Mouse (Mus musculus) thymus, adult 2 months (tissue): ENCODE measurements around the gene Fam24b. TPM values are rescaled to one million over a fixed set of nuclear protein-coding genes. Genes with fewer than 3 reads are reported as not detected.

Source experiments
- DNase-seq: peaks from one replicate; pipeline ENCODE4 v3.0.0; 2021
- H3K27ac ChIP-seq: fragments of 200-500 bp; 2 replicates; pipeline ENCODE4 v1.5.1; 2012; ENCODE audit warnings: low read length, control low read depth; ENCODE audit not compliant: control insufficient read depth, insufficient read depth
- H3K27me3 ChIP-seq: fragments of 200-500 bp; 2 replicates; pipeline ENCODE4 v1.6.1; 2012; ENCODE audit warnings: mild to moderate bottlenecking, low read length, moderate library complexity, mixed read lengths; ENCODE audit not compliant: control insufficient read depth, insufficient read depth
- H3K36me3 ChIP-seq: fragments of 200-500 bp; 2 replicates; pipeline ENCODE4 v1.6.1; 2012; ENCODE audit warnings: mild to moderate bottlenecking, low read length, moderate library complexity; ENCODE audit not compliant: control insufficient read depth, insufficient read depth
- H3K4me1 ChIP-seq: fragments of 200-500 bp; replicated peaks from 2 replicates; pipeline ENCODE4 v1.6.1; 2012; ENCODE audit warnings: low read length; ENCODE audit not compliant: control insufficient read depth, insufficient read depth
- H3K4me3 ChIP-seq: fragments of 200-500 bp; 2 replicates; pipeline ENCODE4 v1.5.1; 2012; ENCODE audit warnings: mild to moderate bottlenecking, low read length, control low read depth, moderate library complexity; ENCODE audit not compliant: control insufficient read depth, insufficient read depth
- CTCF ChIP-seq: fragments of 200-500 bp; IDR thresholded peaks from 2 replicates; pipeline ENCODE4 v1.5.1; 2012; ENCODE audit warnings: mild to moderate bottlenecking, control low read depth, low read length, moderate library complexity, borderline replicate concordance; ENCODE audit not compliant: control insufficient read depth, poor library complexity, insufficient read depth; ENCODE audit errors: extremely low read depth
- POLR2A ChIP-seq: fragments of 200-500 bp; IDR thresholded peaks from 2 replicates; pipeline ENCODE4 v1.6.1; 2012; ENCODE audit warnings: mild to moderate bottlenecking, low read length, control low read depth, moderate library complexity; ENCODE audit not compliant: control insufficient read depth, poor library complexity, insufficient read depth; ENCODE audit errors: extremely low read depth
- WGBS: fragments of 180-500 bp; shearing (Covaris S2); methylation state at CpG from one replicate; pipeline ENCODE4 v1.1.7; 2018; 5-methylcytosine and 5-hydroxymethylcytosine counted together
- polyA plus RNA-seq: library from polyadenylated mRNA; depleted of rRNA; stranded (reverse); fragments of >200 nt; gene quantifications from 2 replicates; pipeline ENCODE4 v1.2.3, GENCODE M21; 2012; rRNA removed

The Fam24b gene
- polyA plus RNA-seq, 1 experiment: 0.38 TPM

- no peak within 1 kb of the TSS for H3K27ac ChIP-seq
- no peaks in the 10 kb centered on the region for H3K4me1 ChIP-seq
- 90% methylated on average over 2 of the region's 2 CpGs for WGBS
- no peak for DNase-seq
- no peak for TF ChIP-seq CTCF
- no peak for TF ChIP-seq POLR2A
- H3K36me3 ChIP-seq: no peaks in the 10 kb centered on the region
- H3K27me3 ChIP-seq: no peaks in the 10 kb centered on the region
- no peak within 1 kb of the TSS for H3K4me3 ChIP-seq
These were observed 7.1 kb downstream of the Fam24b start, which contains the start of gene Cuzd1 for GRCm38 (mm10) chr7:131322192-131322591. TSS of gene Cuzd1 (minus strand) at chr7:131322292.

GRCm38 (mm10) chr7:131318340-131318739, 11.0 kb downstream of the Fam24b start:
- no peaks in the 10 kb centered on the region for H3K36me3 ChIP-seq
- TF ChIP-seq CTCF: no peak
- TF ChIP-seq POLR2A: no peak
- DNase-seq: no peak
- no peak overlapping the region for H3K4me3 ChIP-seq
- H3K4me1 ChIP-seq: no peaks in the 10 kb centered on the region
- WGBS: 95% methylated on average over 5 of the region's 7 CpGs
- H3K27ac ChIP-seq: no peak overlapping the region
- no peaks in the 10 kb centered on the region for H3K27me3 ChIP-seq

GRCm38 (mm10) chr7:131317587-131317986, 11.7 kb downstream of the Fam24b start:
- Histone ChIP-seq H3K27me3 (no peaks in the 10 kb centered on the region), H3K36me3 (no peaks in the 10 kb centered on the region), H3K4me1 (no peaks in the 10 kb centered on the region), H3K27ac (no peak overlapping the region), H3K4me3 (no peak overlapping the region)
- 74% methylated on average over 12 of the region's 12 CpGs for WGBS
- no peak for TF ChIP-seq CTCF
- TF ChIP-seq POLR2A: no peak
- no peak for DNase-seq

GRCm38 (mm10) chr7:131314493-131314892, 14.8 kb downstream of the Fam24b start:
- no peaks in the 10 kb centered on the region for H3K27me3 ChIP-seq
- 80% methylated on average over 7 of the region's 7 CpGs for WGBS
- no peak for DNase-seq
- H3K27ac ChIP-seq: no peak overlapping the region
- no peak overlapping the region for H3K4me3 ChIP-seq
- H3K4me1 ChIP-seq: no peaks in the 10 kb centered on the region
- TF ChIP-seq POLR2A (no peak), CTCF (no peak)
- no peaks in the 10 kb centered on the region for H3K36me3 ChIP-seq

- no peak overlapping the region for H3K4me3 ChIP-seq
- no peaks in the 10 kb centered on the region for H3K4me1 ChIP-seq
- no peak overlapping the region for H3K27ac ChIP-seq
- H3K27me3 ChIP-seq: no peaks in the 10 kb centered on the region
- DNase-seq: no peak
- 81% methylated on average over 5 of the region's 5 CpGs for WGBS
- no peaks in the 10 kb centered on the region for H3K36me3 ChIP-seq
- TF ChIP-seq POLR2A (no peak), CTCF (no peak)
These were observed 22.6 kb downstream of the Fam24b start for GRCm38 (mm10) chr7:131306733-131307132.

GRCm38 (mm10) chr7:131303340-131303739, 26.0 kb downstream of the Fam24b start:
- H3K4me1 ChIP-seq: no peaks in the 10 kb centered on the region
- DNase-seq: no peak
- no peaks in the 10 kb centered on the region for H3K36me3 ChIP-seq
- TF ChIP-seq CTCF (no peak), POLR2A (no peak)
- H3K27me3 ChIP-seq: no peaks in the 10 kb centered on the region
- 82% methylated on average over 8 of the region's 8 CpGs for WGBS
- H3K4me3 ChIP-seq: no peak overlapping the region
- H3K27ac ChIP-seq: no peak overlapping the region

- no peak for TF ChIP-seq POLR2A
- TF ChIP-seq CTCF: no peak
- DNase-seq: no peak
- no peaks in the 10 kb centered on the region for H3K36me3 ChIP-seq
- no peak overlapping the region for H3K4me3 ChIP-seq
- H3K27me3 ChIP-seq: no peaks in the 10 kb centered on the region
- WGBS: 84% methylated on average over 8 of the region's 8 CpGs
- H3K4me1 ChIP-seq: no peaks in the 10 kb centered on the region
- no peak overlapping the region for H3K27ac ChIP-seq
These were observed 32.2 kb downstream of the Fam24b start for GRCm38 (mm10) chr7:131297151-131297550.

Other genes with a start within 250 kb of the Fam24b start
- not detected in 2 replicates for gene 4933402N03Rik, start 183.2 kb downstream of the Fam24b start, polyA plus RNA-seq
- 0.26 TPM in 2 replicates for gene 5430419D17Rik, start 155.1 kb downstream of the Fam24b start, polyA plus RNA-seq
- 0.09 and 0.20 TPM in 2 replicates for gene Cuzd1, start 7.2 kb downstream of the Fam24b start, polyA plus RNA-seq
- not detected in 2 replicates for gene Fam24a, start 4.3 kb upstream of the Fam24b start, polyA plus RNA-seq
- 9.9 and 14.5 TPM in 2 replicates for gene 2310057M21Rik, start 33.2 kb upstream of the Fam24b start, polyA plus RNA-seq
- gene Pstk, start 41.6 kb upstream of the Fam24b start, polyA plus RNA-seq: 42.0 and 44.1 TPM in 2 replicates
- 25.2 and 25.7 TPM in 2 replicates for gene Ikzf5, start 81.0 kb upstream of the Fam24b start, polyA plus RNA-seq
- gene Acadsb, start 81.1 kb upstream of the Fam24b start, polyA plus RNA-seq: 3.6 and 4.7 TPM in 2 replicates
- gene Hmx3, start 213.4 kb upstream of the Fam24b start, polyA plus RNA-seq: 0.75 and 1.0 TPM in 2 replicates
- 0.38 and 0.42 TPM in 2 replicates for gene Hmx2, start 219.3 kb upstream of the Fam24b start, polyA plus RNA-seq
- gene Bub3, start 230.7 kb upstream of the Fam24b start, polyA plus RNA-seq: 194 and 196 TPM in 2 replicates